Mouse (Mus musculus) olfactory bulb, adult 2 months (tissue): ENCODE data around the gene Mest.

Source experiments
- CTCF ChIP-seq: fragments of 200-500 bp; IDR thresholded peaks from 2 replicates; pipeline ENCODE4 v1.5.1; 2012; ENCODE audit warnings: low read depth, mild to moderate bottlenecking, low read length, moderate library complexity; ENCODE audit not compliant: insufficient read depth
- POLR2A ChIP-seq: fragments of 200-500 bp; IDR thresholded peaks from 2 replicates; pipeline ENCODE4 v1.6.1; 2012; ENCODE audit warnings: mild to moderate bottlenecking, low read depth, low read length, moderate library complexity; ENCODE audit not compliant: insufficient read depth

GRCm38 (mm10) chr6:30712484-30712883 is 10.9 kb upstream of the Mest start:
- TF ChIP-seq CTCF (no peak), POLR2A (no peak)
